Mouse (Mus musculus) limb, embryonic 10.5 days (tissue): Measurements from ENCODE around the gene Sbk2. TPM values are rescaled to one million over a fixed set of nuclear protein-coding genes. Genes with fewer than 3 reads are reported as not detected.
"Not testable (repeated sequence)": the region's sequence is repeated elsewhere in the genome, so short reads cannot be mapped to it uniquely, and the experiment has no call there.

ENCODE experiments used
- DNase-seq: peaks from one replicate; pipeline ENCODE4 v3.0.0-alpha.2; 2017; ENCODE audit warnings: low spot score
- H3K27ac ChIP-seq: fragments of 300-500 bp; sonication (generic); 2 replicates; pipeline ENCODE4 v1.5.1; 2016; ENCODE audit warnings: mild to moderate bottlenecking
- H3K27me3 ChIP-seq: fragments of 300-500 bp; sonication (generic); 2 replicates; pipeline ENCODE4 v1.6.1; 2016; ENCODE audit warnings: low read depth, mild to moderate bottlenecking; ENCODE audit not compliant: poor library complexity, severe bottlenecking
- H3K36me3 ChIP-seq: fragments of 300-500 bp; sonication (generic); 2 replicates; pipeline ENCODE4 v1.6.1; 2016; ENCODE audit warnings: mild to moderate bottlenecking, moderate library complexity
- H3K4me1 ChIP-seq: fragments of 300-500 bp; sonication (generic); 2 replicates; pipeline ENCODE4 v1.6.1; 2016
- H3K4me3 ChIP-seq: fragments of 300-500 bp; sonication (generic); 2 replicates; pipeline ENCODE4 v1.5.1; 2016; ENCODE audit warnings: mild to moderate bottlenecking, moderate library complexity
- H3K9me3 ChIP-seq: fragments of 300-500 bp; sonication (generic); replicated peaks from 2 replicates; pipeline ENCODE4 v1.6.1; 2016; ENCODE audit warnings: mild to moderate bottlenecking
- WGBS: fragments of 180-500 bp; shearing (Covaris S2); methylation state at CpG from one replicate; pipeline ENCODE4 v1.1.7; 2016; 5-methylcytosine and 5-hydroxymethylcytosine counted together
- polyA plus RNA-seq: library from polyadenylated mRNA; unstranded; fragments of >200 nt; fragmentation: Nextera tagmentation; extraction: Ambion mirVana; gene quantifications from 2 replicates; pipeline ENCODE4 v1.2.1, GENCODE M21; 2016

The Sbk2 gene
- polyA plus RNA-seq: 0.10 and 0.18 TPM in 2 replicates

DNA sequence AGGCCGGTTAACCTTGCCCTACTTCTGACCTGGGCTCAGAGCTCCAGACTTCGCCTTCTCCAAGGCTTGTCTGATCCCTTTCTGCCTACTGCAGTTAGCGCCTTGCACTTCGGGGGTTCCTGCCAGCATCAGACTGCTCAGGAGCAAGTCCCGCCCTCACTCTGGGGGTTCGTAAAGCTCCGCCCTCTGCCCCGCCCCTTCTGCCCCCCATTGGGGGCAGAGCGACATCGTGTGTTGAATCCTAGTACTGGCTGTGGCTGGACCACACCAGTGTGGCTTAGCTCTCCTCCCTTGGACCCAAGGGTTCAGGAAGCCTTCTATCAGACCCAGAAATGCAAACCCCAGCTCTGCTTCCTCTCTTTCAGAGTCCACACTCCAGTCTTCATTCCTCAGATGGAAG, at the start of gene Sbk2:
Gene Sbk2 (minus strand): TSS at position 135 of the 400 bp plus-strand sequence.
- peak; percentile 72 for DNase-seq
- Histone ChIP-seq H3K9me3 (no peaks in the 10 kb centered on the region), H3K27ac (no peak within 1 kb of the TSS), H3K4me3 (no peak within 1 kb of the TSS), H3K4me1 (peaks cover 7% of the 10 kb centered on the region; the same call in 1 of the 2 replicates), H3K27me3 (no peaks in the 10 kb centered on the region), H3K36me3 (no peaks in the 10 kb centered on the region)
- WGBS: 3% methylated on average over 10 of the region's 10 CpGs

DNA sequence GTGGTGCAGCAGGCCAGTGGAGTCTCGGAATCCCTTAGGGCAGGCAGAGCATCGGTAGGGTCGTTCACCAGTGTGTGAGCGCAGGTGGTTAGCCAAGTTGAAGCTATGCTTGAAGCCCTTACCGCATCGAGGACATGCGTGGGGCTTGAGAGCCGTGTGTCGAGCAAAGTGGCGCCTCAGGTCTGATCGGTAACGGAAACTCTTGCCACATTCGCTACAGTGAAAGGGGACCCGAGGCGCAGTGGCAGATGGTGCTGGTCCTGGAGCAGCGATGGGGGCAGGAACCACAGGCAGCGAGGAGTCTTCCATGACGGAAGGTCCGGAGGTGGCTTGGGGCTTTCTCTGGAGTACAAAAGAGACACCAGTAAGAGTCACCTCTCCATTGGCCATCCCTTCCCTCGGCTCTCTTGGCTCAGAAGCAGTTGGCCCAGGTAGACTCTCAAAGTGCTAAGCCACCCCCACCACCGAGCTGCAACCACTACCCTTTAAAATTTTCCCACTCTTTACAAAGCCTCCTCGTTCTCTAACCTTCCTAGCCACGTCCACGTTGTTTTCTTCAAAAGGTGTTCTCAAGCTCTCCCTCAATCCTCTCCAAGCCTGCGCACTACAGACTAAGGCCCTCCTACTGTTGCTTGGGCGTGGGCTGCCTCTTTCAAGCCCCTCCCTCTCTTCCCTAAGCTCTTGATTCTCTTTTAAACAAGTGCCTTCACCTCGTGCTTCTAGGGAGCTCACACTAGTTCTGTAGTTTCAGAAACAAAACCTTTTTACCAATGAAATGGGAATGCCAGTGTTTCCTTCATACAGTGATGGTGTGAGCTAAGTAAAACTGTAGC, 48.7 kb upstream of the Sbk2 start:
- Histone ChIP-seq H3K4me3 (peak overlapping the region; percentile 69), H3K27ac (no peak overlapping the region), H3K9me3 (no peaks in the 10 kb centered on the region), H3K27me3 (no peaks in the 10 kb centered on the region), H3K4me1 (peaks cover 16% of the 10 kb centered on the region; the same call in 1 of the 2 replicates), H3K36me3 (peaks cover 65% of the 10 kb centered on the region)
- WGBS: 92% methylated on average over 27 of the region's 27 CpGs
- DNase-seq: no peak

DNA sequence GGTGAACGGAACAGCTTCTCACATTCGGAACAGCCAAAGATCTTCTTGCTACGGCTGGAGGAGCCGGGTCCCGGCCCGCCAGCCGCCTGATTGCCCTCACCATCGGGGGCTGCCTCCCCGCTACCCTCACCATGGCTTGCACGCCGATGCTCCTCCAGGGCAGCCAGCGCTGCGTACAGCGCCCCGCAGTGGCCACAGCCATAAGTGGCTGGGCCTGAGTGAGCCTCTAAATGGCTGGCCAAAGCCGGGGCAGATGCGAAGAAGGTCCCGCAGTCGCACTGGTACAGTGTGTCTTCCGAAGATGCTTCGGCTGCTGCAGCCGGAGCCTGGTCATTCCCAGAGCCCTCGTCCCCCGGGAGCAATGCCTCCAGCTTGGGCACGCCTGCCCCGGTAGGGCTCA, 44.0 kb upstream of the Sbk2 start:
- 0 out of 2 replicates have a peak overlapping the region, but pooled peaks have one; percentile 4 for H3K4me3 ChIP-seq
- H3K27me3 ChIP-seq: no peaks in the 10 kb centered on the region
- 0 out of 2 replicates have a peak, but pooled peaks cover 9% of the 10 kb centered on the region for H3K4me1 ChIP-seq
- H3K27ac ChIP-seq: no peak overlapping the region
- peaks cover 73% of the 10 kb centered on the region for H3K36me3 ChIP-seq
- H3K9me3 ChIP-seq: no peaks in the 10 kb centered on the region
- WGBS: 95% methylated on average over 26 of the region's 26 CpGs
- no peak for DNase-seq

DNA sequence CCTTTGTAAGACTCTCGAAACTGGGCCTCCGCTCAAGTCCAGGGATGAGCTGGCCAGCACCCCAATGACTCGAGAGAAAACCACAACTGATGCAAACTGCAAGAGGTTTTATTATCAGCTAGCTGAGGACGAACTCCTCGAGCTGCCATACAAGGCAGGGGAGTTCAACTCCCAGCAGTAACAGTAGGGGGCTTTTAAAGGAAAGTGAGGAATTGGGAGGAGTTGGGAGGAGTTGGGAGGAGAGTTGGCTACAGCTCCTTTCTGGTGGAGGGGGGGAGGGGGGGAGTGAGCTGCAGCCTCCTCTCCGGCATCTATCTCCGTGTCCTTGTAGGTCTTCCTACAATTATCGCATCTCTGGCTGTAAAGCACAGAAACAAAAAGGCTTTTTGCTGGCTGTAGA, 38.7 kb upstream of the Sbk2 start:
- H3K36me3 ChIP-seq: peaks cover 19% of the 10 kb centered on the region

DNA sequence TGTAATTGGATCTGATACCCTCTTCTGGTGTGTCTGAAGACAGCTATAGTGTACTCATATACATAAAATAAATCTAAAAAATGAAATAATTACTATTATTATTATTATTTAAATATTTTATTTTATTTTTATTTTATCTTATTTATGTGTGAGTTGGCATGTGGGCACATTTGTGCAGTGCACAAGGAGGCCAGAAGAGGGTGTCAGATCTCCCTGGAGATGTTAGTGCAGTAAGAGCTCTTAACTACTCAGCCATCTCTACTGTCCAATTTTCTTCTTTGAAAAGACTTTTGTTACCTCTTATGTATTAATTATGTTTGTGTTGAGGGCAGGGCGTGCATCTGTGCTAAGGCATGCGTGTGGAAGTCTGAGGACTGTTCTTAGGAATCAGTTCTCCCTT, 35.7 kb upstream of the Sbk2 start:
- Histone ChIP-seq H3K27ac (no peak overlapping the region), H3K36me3 (no peaks in the 10 kb centered on the region), H3K9me3 (no peaks in the 10 kb centered on the region), H3K4me3 (no peak overlapping the region), H3K4me1 (peaks cover 21% of the 10 kb centered on the region), H3K27me3 (peaks cover 7% of the 10 kb centered on the region)
- 75% methylated on average over 2 of the region's 2 CpGs for WGBS
- no peak for DNase-seq

More for the DNA sequence above, 38.7 kb upstream of the Sbk2 start:
- not testable (repeated sequence) for H3K4me3 ChIP-seq, H3K27me3 ChIP-seq, H3K4me1 ChIP-seq, DNase-seq, H3K27ac ChIP-seq, H3K9me3 ChIP-seq
- 75% methylated on average over 8 of the region's 8 CpGs for WGBS

DNA sequence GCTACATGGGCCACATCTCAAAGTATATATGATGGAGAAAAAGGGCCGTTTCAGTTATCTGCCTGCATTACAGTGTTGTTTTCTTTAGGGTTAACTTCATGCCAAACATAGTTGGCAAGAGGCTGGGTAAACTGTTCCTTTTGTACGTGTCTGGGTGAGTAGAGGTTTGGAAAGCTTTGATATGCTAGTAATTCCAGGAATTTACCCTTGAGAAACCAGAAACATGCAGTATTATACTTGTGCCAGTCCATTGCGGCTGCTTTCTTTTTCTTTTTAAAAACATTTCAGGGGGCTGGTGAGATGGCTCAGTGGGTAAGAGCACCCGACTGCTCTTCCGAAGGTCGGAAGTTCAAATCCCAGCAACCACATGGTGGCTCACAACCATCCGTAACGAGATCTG, 32.7 kb upstream of the Sbk2 start:
- Histone ChIP-seq H3K9me3 (peaks cover 5% of the 10 kb centered on the region; the same call in 1 of the 2 replicates), H3K27me3 (peaks cover 36% of the 10 kb centered on the region), H3K4me1 (peaks cover 31% of the 10 kb centered on the region), H3K36me3 (peaks cover 27% of the 10 kb centered on the region), H3K27ac (no peak overlapping the region; the same call in 1 of the 2 replicates), H3K4me3 (peak overlapping the region; percentile 70)
- no peak for DNase-seq
- WGBS: 73% methylated on average over 8 of the region's 8 CpGs

DNA sequence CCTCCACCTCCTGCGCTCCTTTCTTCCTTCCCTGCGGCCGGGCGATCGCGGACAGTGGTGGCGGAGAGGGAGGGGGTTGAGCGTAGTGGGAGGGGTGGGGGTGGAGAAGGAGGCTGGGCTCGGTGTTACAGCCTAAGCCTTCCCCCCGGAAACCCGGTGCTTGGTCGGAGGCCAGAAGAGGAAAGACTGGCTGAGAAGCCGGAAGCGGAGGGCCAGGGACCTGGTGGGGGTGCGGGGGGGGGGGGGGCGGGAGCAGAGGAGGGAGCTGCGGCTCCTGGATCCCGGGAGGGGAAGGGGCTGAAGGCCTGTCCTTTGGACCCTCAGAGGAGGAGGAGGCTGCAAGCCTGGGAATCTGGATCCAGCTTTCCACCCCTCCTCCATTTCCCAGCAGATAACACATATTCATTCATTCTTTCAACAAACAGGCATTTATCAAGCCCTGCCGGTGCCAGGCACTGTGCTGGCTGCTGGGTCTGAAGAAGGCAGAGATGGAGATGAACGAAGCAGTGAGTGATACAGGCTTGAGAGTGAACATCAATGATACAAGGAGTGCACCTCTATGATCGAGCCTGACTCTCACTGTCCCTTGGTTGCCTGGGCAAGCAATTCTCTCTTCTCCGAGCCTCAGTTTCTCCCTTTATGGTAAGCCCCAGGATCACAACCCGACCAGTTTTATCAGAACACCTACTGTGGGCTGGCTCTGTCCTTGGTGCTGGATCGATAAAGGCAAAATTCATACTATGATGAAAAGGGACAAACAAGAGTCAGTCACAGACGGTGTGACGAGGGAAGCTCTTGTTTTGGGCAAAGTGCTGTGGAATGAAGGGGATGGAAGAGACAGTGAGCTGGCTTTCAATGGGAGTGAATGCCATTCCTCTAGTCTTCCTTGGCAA, 32.0 kb upstream of the Sbk2 start, which contains the start of gene Zfp579:
Gene Zfp579 (minus strand): TSS at position 156 of the 893 bp plus-strand sequence.
- H3K36me3 ChIP-seq: peaks cover 32% of the 10 kb centered on the region
- H3K27me3 ChIP-seq: peaks cover 36% of the 10 kb centered on the region
- peak; percentile 97 for DNase-seq
- 8% methylated on average over 20 of the region's 26 CpGs for WGBS
- H3K4me3 ChIP-seq: peak within 1 kb of the TSS; percentile 70
- peaks cover 5% of the 10 kb centered on the region; the same call in 1 of the 2 replicates for H3K9me3 ChIP-seq
- H3K4me1 ChIP-seq: peaks cover 31% of the 10 kb centered on the region
- peak within 1 kb of the TSS; percentile 84 for H3K27ac ChIP-seq

DNA sequence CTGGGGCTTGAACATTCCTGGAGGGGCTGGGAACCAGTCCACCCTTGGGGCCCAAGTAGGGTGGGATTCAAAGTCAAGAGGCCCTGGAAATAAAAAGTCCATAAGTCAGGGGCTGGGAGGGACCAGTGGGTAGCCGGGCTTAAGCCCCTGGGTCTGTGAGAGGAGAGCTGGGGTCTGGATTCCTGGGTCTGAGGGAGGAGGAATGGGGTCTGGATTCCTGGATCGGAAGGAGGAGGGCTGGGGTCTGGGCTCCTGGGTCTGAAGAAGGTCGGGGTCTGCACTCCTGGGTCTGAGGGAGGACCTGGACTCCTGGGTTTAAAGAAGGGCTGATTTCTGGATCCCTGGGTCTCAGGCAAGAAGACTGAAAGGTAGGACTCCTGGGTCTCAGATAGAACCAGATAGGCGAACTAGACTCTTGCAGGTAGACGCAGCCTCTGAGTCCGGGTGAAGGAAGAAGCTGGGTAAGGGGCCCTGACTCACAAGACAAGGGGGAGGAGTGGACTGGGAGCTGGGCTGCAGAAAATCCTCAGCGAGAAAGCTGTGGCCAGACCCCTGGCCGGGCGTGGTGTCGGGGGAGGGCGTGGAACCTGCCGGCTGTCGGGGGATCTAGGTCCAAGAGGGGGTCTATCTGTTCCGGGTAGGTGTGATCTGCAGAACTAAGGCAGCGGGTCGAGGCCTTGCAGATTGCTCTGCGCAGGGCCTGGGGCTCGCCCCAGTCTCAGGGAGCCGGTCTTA, 31.2 kb upstream of the Sbk2 start:
- Histone ChIP-seq H3K36me3 (peaks cover 36% of the 10 kb centered on the region), H3K4me3 (peak overlapping the region; percentile 70), H3K27me3 (peaks cover 39% of the 10 kb centered on the region), H3K9me3 (peaks cover 5% of the 10 kb centered on the region; the same call in 1 of the 2 replicates), H3K4me1 (peaks cover 31% of the 10 kb centered on the region), H3K27ac (peak overlapping the region; percentile 84)
- WGBS: 7% methylated on average over 19 of the region's 19 CpGs
- DNase-seq: no peak

DNA sequence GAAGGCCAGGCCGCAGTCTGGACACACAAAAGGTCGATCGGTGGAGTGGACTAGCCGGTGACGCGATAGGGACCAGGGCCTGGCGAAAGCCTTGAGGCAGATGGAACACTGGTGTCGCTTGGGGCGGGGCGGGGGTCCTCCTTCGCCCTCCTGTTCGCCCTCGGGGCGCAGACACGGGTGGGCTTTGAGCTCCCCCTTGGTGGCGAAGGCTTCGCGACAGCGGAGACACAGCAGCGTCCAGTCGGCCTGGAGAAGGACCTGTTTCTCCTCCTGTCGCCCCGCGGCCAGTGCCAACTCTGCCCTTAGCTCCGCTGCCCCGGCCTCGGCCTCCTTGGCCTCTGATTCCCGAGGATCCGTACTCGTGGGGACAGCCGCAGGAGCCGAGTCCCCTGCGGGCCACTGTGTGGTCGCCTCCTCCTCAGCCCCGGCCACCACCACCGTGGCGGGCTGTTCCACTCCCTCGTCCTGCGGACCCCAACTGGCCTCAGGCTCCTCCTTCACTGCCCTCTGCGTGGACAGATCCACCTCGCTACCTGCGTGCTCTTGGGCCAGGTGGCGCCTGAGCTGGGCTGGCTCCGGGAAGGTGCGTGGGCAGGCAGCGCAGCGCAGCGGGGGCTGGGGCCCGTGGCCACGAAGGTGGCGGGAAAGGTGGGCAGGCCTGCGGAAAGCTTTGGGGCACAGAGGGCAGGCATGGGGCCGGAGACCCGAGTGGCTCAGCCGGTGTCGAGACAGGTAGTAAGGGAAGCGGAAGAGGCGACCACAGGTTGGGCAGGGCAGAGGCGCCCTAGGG, 30.0 kb upstream of the Sbk2 start:
- Histone ChIP-seq H3K36me3 (peaks cover 36% of the 10 kb centered on the region), H3K4me1 (peaks cover 31% of the 10 kb centered on the region), H3K4me3 (peak overlapping the region; percentile 70), H3K27ac (no peak overlapping the region), H3K27me3 (peaks cover 39% of the 10 kb centered on the region), H3K9me3 (peaks cover 5% of the 10 kb centered on the region; the same call in 1 of the 2 replicates)
- WGBS: 45% methylated on average over 59 of the region's 59 CpGs
- DNase-seq: no peak

DNA sequence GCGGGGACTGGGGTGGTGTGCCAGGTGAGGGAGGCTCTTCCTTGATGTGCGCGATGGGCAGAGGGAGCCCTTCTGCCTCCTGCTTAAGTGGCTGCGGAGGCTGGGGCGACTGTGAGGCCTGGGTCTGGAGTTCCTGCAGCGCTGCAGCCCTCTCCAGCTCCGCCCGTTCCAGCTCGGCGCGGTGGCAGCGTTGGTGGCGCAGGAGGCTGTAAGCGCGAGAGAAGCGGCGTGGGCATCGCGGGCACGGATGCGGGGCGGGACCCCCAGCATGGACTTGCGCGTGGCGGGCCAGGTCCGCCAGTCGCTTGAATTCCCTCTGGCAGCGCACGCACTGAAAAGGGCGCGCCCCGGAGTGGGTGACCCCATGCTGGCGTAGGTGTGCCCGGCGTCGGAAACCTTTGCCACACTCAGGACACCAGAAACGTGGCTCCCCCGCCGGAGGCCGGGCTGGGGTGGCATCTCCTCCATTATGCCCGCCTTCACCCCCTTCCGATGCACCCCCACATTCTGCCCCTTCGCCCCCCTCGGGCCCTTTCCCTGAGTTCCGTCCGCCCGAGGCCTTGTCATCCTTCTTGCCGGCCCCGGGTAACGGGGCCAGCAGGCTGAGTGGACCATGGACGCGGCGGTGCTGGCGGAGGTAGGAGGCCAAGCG, 29.3 kb upstream of the Sbk2 start:
- no peak for DNase-seq
- no peak overlapping the region for H3K27ac ChIP-seq
- peaks cover 39% of the 10 kb centered on the region for H3K27me3 ChIP-seq
- H3K4me3 ChIP-seq: peak overlapping the region; percentile 70
- H3K9me3 ChIP-seq: peaks cover 5% of the 10 kb centered on the region; the same call in 1 of the 2 replicates
- peaks cover 36% of the 10 kb centered on the region for H3K36me3 ChIP-seq
- 19% methylated on average over 55 of the region's 55 CpGs for WGBS
- peaks cover 31% of the 10 kb centered on the region for H3K4me1 ChIP-seq

DNA sequence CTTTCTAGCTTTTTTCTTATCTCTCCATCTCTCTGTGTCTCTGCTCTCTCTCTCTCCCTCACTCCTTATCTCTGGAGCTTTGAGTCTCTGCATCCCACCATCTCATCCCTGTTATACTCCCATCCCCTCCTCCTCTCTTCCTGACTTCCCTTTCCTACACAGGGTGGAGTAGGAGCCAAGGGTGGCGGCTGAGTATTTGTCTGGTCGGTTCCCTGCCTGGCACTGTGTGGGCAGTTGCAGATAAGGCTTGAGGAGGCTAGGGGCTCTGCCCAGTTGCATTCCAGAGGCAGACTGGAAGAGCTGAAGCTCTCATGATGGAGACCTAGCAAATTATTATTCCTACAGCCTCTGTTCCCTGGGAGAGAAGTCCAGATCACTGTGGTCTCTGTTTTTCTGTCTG, 24.0 kb upstream of the Sbk2 start:
- H3K27me3 ChIP-seq: peaks cover 15% of the 10 kb centered on the region
- H3K36me3 ChIP-seq: peaks cover 20% of the 10 kb centered on the region
- H3K4me1 ChIP-seq: peaks cover under 1% of the 10 kb centered on the region; the same call in 1 of the 2 replicates
- H3K9me3 ChIP-seq: 0 out of 2 replicates have a peak, but pooled peaks cover 2% of the 10 kb centered on the region
- WGBS: 73% methylated on average over 2 of the region's 2 CpGs
- DNase-seq: no peak
- H3K27ac ChIP-seq: no peak overlapping the region
- H3K4me3 ChIP-seq: no peak overlapping the region
